Mouse (Mus musculus) testis, postnatal 10 days (tissue): ENCODE data around the gene Ciita.

Experiments
- DNase-seq: peaks from one replicate; pipeline ENCODE4 v3.0.0; 2021; ENCODE audit warnings: low spot score

The Ciita gene

DNA sequence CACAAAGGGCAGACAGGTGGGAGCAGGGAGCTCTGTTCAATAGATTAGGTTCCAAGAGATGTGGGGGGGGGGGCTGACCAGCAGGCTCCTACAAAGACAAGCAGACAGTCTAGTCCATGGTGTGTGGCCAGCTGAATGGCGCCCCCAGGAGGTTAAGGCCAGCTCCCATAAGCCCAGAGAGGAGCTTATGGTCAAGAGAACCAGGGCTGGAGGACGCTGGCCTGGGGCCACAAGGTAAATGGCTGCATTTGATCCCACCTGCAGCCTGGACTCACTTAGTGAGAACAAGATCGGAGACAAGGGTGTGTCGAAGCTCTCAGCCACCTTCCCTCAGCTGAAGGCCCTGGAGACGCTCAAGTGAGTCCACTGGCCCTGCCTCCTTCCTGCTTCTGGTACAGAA, 38.2 kb downstream of the Ciita start:
- no peak for DNase-seq

DNA sequence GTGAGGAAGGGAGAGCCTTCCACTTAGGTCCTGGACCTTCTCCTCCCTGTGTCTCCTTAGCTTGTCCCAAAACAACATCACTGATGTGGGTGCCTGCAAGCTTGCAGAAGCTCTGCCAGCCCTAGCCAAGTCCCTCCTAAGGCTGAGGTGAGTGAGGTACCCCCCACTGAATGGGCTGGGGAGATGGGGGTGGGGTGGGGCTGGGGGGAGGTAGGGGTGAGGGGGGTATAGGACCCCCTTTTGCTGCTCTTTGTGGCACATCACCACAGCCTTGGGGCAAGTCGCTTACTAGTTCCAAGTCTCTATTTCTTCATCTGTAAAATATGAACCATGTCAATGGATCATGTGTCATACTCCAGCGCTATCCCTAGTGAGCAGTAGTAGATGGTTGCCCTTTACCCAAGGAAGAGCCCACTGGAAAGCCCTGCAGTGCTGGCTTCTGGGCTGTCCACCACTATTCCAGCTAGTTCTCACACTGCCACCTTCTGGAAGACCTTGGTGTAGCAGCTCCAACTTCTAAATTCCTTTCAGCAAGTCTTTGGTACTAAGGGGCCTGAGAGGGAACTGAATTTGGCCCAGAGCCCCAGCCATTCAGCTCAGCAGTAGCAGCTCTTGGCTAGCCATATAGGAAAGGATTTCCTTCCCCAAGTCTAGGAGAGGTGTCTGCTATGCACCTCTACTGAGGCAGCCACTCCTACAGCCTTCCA, 41.2 kb downstream of the Ciita start:
- DNase-seq, result peak; percentile 89

DNA sequence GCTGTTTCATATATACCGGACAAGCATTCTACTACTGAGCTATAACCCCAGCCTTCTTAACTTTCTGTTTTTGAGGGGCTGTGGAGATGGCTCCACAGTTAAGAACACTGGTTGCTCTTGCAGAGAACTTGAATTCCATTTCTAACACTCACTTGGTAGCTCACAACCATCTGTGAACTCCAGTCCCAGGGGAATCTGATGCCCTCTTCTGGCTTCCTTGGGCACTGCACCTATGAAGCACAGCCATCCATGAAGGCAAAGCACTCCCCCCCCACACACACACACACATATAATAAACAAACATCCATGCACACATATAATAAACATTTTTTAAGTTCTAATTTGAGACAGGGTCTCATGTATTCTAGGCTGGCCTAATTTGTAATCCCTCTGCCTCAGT, 43.0 kb downstream of the Ciita start:
- peak; percentile 85 for DNase-seq

- DNase-seq, result no peak
These were observed 43.8 kb downstream of the Ciita start for GRCm38 (mm10) chr16:10523650-10524049.

GRCm38 (mm10) chr16:10524866-10525609, 45.2 kb downstream of the Ciita start:
- no peak for DNase-seq

GRCm38 (mm10) chr16:10525610-10525980, 45.7 kb downstream of the Ciita start:
- DNase-seq, result no peak

DNA sequence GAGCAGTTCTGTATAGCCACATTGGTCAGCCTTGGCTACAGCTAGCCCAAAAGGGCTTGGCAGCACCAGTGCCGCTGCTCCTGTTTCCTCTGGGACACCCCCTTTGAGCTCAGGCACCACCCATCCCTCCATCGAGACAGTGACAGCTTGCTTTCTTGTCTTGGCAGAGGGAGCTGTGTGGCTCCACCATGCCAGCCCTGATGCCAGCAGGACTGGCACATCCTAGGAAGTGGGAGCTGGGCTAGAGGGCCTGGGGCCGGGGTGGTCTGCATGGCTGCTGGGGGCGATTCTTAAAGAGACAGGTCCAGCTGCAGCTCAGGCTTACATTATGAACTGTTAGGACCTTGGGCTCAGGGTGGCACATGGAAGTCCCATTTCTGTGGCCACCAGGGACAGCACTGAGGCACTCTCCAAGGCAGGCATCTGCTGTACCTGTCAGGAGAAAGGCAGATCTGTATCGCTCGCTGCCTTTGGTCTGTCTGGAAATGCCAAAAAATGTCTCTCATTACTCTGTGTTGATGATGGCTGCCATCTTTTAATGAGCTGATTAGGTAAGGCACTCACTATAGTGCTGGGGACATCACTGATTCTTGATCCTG, 47.3 kb downstream of the Ciita start:
- no peak for DNase-seq

- no peak for DNase-seq
These were observed 48.5 kb downstream of the Ciita start for GRCm38 (mm10) chr16:10528382-10528781.

- no peak for DNase-seq
These were observed 50.3 kb downstream of the Ciita start for GRCm38 (mm10) chr16:10530179-10530578.

- DNase-seq, result no peak
These were observed 53.9 kb downstream of the Ciita start for GRCm38 (mm10) chr16:10533781-10534180.

DNA sequence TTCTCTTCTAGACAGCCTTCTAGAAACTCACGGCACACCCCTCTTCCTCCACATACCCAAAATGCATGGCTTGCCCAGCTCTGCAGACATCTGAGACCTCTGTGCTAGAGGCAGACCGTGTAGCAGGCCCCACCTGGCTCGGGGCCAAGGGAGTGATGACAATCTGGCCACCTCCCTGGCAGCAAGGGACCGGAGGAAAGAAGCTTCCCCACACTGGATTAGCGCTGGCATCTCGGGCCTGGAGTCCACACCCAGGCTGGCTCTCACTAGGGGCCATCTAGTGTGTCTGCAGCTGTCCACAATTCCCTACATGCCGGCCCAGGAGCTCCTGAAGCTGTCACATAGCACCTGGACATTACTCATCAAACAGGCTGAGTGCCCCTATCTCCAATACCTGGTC, 54.7 kb downstream of the Ciita start:
- DNase-seq, result peak; percentile 62

DNA sequence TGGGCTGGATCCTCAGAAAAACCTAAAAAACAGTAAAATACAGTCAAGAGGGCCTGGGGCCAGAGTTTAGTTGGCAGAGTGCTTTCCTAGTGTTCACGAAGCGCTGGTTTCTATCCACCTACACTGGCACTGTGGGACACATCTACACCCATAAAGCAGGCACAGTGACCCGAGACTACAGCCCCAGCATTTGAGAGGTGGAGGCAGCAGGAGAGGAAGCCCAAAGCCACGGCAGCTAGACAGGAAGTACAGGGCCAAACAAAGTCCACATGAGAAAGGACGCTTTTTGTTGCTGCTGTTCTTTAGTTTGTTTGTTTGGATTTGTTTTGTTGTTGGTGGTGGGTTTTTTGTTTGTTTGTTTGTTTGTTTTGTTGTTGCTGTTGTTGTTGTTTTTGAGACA, 56.5 kb downstream of the Ciita start:
- no peak for DNase-seq

GRCm38 (mm10) chr16:10536961-10537360, 57.1 kb downstream of the Ciita start:
- no peak for DNase-seq

GRCm38 (mm10) chr16:10540763-10541597, 61.1 kb downstream of the Ciita start:
- no peak for DNase-seq

GRCm38 (mm10) chr16:10541598-10541930, 61.7 kb downstream of the Ciita start:
- no peak for DNase-seq

GRCm38 (mm10) chr16:10542266-10542665, 62.4 kb downstream of the Ciita start:
- DNase-seq, result no peak

- peak; percentile 91 for DNase-seq
These were observed 63.0 kb downstream of the Ciita start, which contains the start of gene Dexi for GRCm38 (mm10) chr16:10542698-10543365. Dexi (minus strand) TSS chr16:10543054.

GRCm38 (mm10) chr16:10544995-10545622, 65.2 kb downstream of the Ciita start, which contains the start of gene Clec16a:
Clec16a (plus strand) TSS chr16:10545339.
- peak; percentile 98 for DNase-seq

DNA sequence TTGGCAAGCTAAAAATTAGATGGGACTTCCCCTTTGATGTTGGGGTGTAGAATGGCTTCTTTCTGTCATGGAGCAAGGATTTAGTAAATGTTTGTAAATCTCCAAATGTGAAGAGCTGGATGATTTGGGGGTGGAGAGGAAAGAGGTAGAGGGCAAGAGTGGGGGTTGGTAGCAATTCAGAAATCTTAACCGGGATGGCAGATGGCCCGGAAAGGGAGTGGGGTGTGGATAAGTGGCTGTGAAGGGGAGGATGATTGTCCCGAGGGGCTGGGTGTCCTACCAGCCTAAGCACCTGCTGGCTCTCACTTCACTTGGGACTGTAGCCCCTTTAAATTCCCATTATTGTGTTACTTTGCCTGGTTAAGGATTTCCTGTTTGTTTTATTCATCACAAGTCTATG, 67.0 kb downstream of the Ciita start:
- no peak for DNase-seq

DNA sequence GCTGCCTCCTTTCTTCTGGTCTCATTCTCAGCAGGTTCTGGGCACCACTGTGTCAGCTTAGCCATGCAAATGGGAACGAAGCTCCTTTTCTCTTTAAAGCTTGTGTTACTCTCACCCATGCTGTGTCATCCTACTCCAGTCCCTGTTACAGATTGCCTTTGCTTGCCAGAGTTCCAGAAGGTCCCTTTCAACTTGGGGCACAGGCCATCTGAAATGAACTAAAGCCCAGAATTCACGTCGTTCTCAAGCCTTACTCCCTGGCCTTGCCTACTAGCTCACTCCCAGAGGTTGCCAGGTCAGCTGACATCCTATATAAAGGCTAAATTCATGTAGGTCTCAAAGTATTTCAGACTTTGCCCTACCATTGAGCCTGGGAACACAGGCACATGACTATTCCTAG, 69.1 kb downstream of the Ciita start:
- DNase-seq, result no peak

GRCm38 (mm10) chr16:10549600-10549999, 69.7 kb downstream of the Ciita start:
- no peak for DNase-seq
